Mouse (Mus musculus): ENCODE measurements around the gene Twistnb.

Twistnb gene

GRCm38 (mm10) chr12:33429387-33430160 lies at the start of gene Twistnb:
Gene Twistnb (plus strand): TSS chr12:33429635.
- DNase-seq (ENCODE audit: low read depth, low spot score), result peak; percentile 98

DNA sequence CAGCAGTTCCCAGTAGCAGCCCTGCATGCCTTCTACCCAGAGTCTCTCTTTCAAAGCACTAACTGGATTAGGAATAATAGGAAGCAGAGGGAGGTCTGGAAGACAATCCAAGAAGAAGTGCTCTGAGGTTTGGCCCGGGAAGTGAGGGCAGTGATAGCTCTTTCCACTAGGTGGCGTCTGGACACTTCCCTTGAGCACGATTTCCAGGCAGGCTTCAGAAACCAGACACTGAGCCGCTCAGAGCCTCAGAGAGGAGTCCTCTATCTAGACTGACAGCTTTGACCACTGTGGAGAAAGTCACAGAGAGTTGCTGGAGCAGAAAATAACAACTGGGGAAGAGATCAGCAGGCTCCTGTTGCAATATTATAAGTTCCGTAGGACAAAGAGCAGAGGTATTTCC lies 40.6 kb upstream of the Twistnb start:
- DNase-seq (ENCODE audit: low read depth, low spot score), result peak; percentile 20

GRCm38 (mm10) chr12:33390844-33391560 lies 38.4 kb upstream of the Twistnb start:
- no peak for DNase-seq (ENCODE audit: low read depth, low spot score)

GRCm38 (mm10) chr12:33394804-33395623 lies 34.4 kb upstream of the Twistnb start, which contains the start of gene Efcab10:
Gene Efcab10 (plus strand): TSS chr12:33394854.
- DNase-seq (ENCODE audit: low read depth, low spot score), result no peak

DNA sequence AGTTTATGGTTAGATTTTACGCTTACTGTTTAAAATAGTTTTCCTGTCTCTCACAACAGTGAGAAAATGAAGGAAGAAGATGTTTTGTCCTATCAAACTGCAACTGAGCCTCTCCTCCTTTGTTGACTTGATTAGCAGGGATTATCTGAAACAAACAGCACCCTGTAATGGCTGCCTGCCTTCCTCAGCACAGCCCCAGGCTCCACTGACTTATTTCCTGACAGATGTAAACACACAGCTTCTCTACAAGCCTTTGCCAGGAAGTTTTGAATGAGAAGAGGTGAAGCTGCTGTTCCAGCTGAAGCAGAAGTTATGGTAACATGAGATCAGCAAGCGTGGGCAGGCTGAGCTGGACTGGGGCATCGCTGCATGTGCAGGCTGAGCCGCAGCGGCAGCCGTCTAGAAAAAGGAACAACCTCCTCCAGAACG lies 26.2 kb upstream of the Twistnb start:
- no peak for DNase-seq (ENCODE audit: low read depth, low spot score)

GRCm38 (mm10) chr12:33404996-33405395 lies 24.4 kb upstream of the Twistnb start:
- no peak for DNase-seq (ENCODE audit: low read depth, low spot score)

- no peak for DNase-seq (ENCODE audit: low read depth, low spot score)
Observed at GRCm38 (mm10) chr12:33405398-33406026, 23.9 kb upstream of the Twistnb start.

GRCm38 (mm10) chr12:33411580-33412151 lies 17.8 kb upstream of the Twistnb start:
- no peak for DNase-seq (ENCODE audit: low read depth, low spot score)

- DNase-seq (ENCODE audit: low read depth, low spot score), result no peak
Observed at GRCm38 (mm10) chr12:33424329-33424728, 5.1 kb upstream of the Twistnb start.

- DNase-seq (ENCODE audit: low read depth, low spot score), result no peak
Observed at GRCm38 (mm10) chr12:33427293-33427692, 2.1 kb upstream of the Twistnb start.

- DNase-seq (ENCODE audit: low read depth, low spot score), result no peak
Observed at GRCm38 (mm10) chr12:33427726-33428125, 1.7 kb upstream of the Twistnb start.

- no peak for DNase-seq (ENCODE audit: low read depth, low spot score)
Observed at GRCm38 (mm10) chr12:33433812-33434211, 4.4 kb downstream of the Twistnb start.

GRCm38 (mm10) chr12:33434758-33435157 lies 5.3 kb downstream of the Twistnb start:
- DNase-seq (ENCODE audit: low read depth, low spot score), result no peak

- DNase-seq (ENCODE audit: low read depth, low spot score), result no peak
Observed at GRCm38 (mm10) chr12:33455418-33455817, 26.0 kb downstream of the Twistnb start.

- no peak for DNase-seq (ENCODE audit: low read depth, low spot score)
Observed at GRCm38 (mm10) chr12:33456242-33456641, 26.8 kb downstream of the Twistnb start.

GRCm38 (mm10) chr12:33480975-33481374 lies 51.5 kb downstream of the Twistnb start:
- no peak for DNase-seq (ENCODE audit: low read depth, low spot score)

GRCm38 (mm10) chr12:33482931-33483330 lies 53.5 kb downstream of the Twistnb start:
- no peak for DNase-seq (ENCODE audit: low read depth, low spot score)

Data from c-Kit-negative CD71-positive TER-119-positive erythroid progenitor cells, embryonic 14.5 days (primary cell).